Mouse (Mus musculus) heart, adult 18-20 months (tissue): ENCODE data around the gene Bpnt1. TPM values are rescaled to one million over a fixed set of nuclear protein-coding genes. Genes with fewer than 3 reads are reported as not detected.

Experiments
- DNase-seq, 2 experiments: peaks; one replicate each; pipeline ENCODE4 v3.0.0; 2021 to 2022; ENCODE audit warnings: mixed read lengths in 1 of 2
- total RNA-seq, 2 experiments: library from RNA; stranded (reverse); gene quantifications; 2 replicates each; pipeline ENCODE4 v1.2.3; 2021

The Bpnt1 gene
- total RNA-seq, 2 experiments from 2014 or later = 27.8 to 28.1 TPM

DNA sequence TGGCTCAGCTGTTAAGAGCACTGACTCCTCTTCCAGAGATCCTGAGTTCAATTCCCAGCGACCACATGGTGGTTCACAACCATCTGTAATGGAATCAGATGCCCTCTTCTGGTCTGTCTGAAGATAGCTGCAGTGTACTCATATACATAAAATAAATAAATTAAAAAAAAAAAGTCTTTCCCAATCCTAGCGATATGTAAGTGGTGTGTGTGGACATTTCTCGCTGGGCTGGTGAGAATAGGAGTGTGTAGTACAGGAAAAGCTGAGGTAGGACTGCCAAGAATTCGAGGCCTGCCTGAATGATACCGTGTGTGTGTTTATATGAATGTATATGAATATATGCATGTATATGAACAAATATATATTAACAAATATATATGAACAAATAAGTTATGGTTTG lies 585 bp upstream of the Bpnt1 start:
- DNase-seq = no peak

DNA sequence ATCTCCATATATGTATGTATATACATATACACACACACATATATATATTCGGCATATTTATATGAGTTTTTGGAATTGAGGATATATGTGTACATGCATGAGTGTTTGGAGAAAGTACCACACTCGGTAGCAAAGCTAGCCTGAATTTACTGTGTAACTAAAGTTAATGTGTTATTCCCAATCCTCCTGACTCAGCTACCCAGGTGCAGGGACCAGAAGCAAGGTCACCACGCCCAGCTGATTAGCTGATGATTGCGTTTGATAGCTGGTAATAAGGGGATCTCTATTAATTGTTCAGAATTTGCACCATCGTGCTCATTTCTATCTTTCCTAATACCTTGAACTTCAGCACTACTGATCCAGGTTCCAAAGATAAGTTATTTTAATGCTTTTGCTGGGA lies 1.7 kb downstream of the Bpnt1 start:
- no peak for DNase-seq

DNA sequence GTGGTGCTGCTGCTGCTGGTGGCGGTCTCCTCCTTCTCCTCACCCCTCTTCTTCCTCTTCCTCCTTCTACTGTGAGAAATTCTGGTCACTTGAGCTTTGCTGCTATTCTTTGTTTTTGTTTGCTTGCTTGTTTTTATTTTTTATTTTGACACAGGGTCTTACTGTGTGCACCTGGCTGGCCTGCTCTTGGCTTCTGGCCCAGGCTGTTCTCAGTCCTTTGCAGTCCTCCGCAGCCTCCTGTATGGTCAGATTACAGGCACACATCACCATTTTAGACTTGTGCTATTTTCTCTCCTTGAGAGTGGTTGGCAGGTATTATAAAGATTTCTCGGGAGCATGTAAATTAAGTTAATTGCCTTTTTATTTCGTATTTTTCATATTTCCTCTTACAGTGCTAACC lies 2.2 kb downstream of the Bpnt1 start:
- DNase-seq = no peak

DNA sequence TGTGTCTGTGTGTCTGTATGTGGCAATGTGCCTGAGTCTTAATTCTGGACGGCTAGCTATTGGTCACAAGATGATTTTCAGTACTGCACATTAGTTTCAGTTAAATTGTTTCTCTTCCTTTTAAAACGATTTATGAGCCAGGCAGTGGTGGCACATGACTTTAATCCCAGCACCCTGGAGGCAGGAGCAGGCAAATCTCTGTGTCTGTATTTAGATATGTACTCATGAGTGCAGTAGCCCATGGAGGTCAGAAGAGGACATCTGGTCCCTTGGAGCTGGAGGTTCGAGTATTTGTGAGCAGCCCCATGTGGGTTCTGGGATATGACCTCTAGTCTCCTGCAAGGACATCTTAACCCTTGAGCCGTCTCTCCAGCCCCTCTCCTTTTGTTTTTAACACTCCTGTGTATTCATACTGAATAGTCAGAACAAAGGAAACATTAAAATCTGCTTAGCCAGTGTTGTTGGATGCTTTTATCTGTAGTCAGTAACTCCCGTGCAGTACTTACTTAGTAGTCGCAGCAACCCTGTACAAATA lies 3.3 kb downstream of the Bpnt1 start:
- DNase-seq = no peak

DNA sequence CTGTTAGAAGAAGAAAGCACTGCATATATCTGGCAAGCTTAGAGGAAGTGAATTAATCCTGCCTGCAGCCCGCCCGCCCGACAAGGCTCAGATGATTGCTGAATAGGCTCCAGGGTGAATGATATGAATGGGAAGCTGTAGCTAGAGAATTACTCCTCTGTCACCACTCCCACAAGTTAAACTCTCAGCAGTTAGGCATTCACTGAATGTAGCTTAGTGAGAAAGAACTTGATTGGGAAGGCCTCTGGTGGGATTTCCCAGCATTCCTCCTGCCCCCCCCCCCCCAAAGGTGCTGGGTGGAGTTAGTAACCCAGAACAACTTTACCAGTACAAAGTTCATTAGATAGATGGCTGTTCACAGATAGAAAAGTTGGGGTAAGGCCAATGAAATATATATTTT lies 4.6 kb downstream of the Bpnt1 start:
- DNase-seq = no peak

DNA sequence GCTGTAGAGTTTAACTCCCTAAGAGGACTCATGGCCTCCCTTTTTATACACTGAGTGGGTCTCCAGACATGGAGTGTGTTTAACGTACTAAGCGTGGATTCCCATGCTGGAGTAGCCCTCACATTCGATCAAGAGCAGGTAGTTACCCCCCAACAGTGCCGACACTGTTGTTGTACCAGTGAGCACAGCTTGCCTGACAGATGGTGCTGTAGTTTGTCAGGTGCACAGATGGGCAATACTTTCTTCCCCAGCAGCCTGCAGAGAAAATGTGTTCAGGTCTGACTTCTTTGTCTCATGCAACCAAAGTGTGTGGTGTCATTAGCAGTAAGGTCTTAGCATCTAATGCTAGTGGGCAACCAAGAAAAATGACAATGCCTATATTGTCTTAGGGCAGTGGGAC lies 10.5 kb downstream of the Bpnt1 start:
- no peak for DNase-seq

DNA sequence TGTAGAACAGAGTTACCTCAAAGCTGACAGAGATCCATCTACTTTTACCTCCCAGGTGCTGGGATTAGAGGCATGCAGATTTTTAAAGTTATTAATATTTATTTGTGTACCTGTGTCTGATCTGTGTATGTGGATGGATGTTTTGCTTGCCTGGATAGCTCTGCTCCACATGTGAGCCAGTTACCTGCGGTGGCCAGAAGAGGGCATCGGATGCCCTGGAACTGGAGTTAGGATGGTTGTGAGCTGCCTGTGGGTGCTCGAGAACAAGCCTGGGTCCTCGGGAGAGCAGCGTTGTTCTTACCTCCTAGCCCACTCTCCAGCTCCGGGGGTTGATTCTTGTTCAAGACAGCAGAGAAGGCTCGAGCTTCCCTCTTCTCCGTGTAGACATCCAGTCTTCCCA lies 11.5 kb downstream of the Bpnt1 start:
- DNase-seq = no peak

DNA sequence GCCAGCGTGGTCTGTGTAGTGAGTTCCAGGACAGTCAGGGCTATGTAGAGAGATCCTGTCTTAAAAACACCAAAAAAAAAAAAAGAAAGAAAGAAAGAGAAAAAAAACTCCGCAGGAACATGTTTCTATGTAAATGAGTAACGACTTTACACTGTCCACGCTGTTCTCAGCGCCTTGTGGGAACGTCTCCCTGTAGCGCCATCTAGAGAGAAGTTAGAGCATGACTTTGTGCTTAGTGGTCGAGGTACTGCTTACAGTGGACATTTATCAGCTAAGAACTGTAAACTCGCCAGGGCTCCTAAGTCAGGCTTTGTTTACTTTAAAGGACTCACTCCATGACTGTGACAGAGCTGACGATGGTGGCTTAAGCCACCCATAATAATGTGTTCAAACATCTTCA lies 14.2 kb downstream of the Bpnt1 start:
- DNase-seq = no peak

DNA sequence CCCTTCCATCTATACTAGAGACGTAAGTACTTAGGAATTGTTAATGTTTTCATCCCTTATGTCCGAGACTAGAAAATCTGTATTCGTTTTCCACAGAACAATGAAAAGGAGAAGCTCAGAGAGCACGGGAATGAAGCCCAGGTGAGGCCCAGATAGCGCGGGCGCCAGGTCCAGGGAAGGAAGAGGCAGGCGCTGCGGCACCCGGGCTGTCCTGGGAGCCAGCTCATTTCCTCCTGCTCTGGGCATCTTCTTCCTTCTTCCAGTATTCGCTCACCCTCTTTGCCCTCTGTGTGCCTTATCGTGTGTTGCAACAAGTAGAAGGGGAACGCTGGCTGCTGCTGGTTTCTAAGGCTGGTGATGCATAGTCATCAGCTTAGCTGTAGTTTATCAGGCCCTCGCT lies 17.8 kb downstream of the Bpnt1 start:
- no peak for DNase-seq

DNA sequence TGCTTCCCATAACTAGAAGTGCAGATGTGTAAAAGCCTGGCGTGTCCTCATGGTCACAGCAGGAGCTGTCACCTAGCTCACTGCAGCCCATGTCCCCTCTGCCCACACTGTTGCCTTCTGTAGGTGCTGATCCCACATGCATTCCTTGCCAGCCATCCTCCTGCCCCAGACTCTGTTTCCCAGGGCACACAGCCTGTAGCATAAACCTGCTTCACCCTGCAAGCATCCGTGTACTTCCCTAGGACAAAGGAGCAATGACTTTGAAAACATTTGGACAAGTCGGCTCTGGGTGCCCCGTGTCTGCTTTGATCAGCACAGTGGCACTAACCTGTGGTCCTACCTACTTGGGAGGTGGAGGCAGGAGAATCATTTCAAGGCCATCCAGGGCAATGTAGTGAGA lies 18.7 kb downstream of the Bpnt1 start:
- DNase-seq = no peak

DNA sequence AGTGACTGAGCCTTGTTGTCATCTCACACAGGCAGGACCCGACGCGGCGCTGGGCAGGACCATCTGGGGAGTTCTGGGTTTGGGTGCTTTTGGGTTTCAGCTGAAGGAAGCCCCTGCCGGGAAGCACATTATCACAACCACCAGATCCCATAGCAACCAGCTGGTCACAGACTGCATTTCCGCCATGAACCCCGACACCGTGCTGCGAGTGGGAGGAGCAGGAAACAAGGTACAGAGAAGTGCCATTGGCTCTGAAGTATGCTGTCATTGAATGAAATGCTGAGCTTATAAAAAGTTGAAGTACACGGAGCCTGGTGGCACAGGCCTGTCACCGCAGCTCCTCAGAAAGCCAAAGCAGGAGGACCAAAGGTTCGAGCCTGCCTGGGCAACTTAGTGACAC lies 20.2 kb downstream of the Bpnt1 start:
- no peak for DNase-seq

DNA sequence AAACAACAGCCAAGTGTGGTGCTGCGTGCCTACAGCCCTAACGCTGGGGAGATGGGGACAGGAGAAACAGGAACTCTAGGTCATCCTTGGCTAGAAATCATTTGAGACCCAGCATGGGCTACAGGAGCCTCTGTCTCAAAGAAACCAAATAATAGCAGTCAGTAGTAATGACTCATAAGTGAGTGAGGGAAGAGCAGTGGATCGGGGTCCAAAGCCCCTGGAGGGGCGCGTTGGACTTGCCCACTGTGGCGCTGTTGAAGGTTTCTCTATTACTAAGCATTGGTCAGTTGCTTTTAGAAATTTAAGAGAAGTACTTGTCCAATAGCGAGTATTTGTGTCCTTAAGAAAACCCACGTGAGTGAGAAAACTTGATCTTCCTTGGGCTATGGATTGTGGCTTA lies 21.4 kb downstream of the Bpnt1 start:
- DNase-seq = no peak

DNA sequence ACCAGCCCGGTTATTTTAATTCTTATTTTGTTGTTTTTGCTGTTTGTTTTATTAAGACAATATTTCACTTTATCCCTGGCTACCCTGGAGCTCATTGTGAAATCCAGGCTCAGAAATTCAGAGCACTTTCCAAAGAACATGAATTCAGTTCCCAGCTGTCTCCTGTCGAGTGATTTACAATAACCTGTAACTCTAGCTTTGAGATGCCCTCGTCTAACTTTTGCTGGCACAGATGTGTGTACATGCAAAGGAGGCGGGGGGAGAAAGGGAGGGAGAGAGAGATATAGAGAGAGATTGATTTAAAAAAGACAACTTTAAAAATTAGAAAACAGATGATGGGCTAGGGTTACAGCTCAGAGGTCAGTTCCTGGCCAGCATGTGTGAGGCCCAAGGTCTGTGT lies 22.8 kb downstream of the Bpnt1 start:
- no peak for DNase-seq

DNA sequence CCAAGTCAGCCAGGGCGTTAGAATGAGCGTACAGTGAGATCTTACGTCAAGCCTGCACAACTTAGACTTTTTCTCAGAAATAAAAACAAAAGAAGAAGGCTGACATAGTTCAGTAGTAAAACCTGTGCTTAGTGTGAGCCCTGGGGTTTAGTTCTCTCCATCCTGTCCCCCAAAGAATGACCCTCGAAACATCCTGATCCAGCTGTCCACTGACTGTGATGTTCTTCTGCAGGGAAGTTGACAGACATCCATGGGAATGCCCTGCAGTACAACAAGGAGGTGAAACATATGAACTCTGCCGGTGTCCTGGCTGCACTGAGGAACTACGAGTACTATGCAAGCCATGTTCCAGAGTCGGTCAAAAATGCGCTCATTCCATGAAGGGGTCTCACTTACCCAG lies 24.3 kb downstream of the Bpnt1 start:
- no peak for DNase-seq

DNA sequence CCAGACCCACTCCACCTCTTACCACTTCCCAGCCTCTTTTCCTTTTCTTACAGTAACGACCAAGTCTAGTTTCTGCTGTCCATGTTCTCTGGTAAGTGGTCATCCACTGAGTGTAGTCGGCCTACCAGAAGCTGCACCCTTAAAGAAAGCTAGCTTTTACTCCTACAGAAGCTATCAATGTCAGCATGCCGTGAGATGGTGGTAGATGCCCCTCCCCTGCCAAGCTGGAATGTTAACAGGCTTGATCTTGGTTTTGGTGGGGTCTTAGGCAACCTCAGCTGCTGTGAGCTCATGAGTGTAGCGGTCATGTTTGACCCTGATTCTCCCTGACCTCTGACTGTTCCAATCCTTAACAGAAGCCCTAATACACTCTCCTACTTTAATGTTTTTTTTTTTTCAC lies 26.3 kb downstream of the Bpnt1 start:
- no peak for DNase-seq

DNA sequence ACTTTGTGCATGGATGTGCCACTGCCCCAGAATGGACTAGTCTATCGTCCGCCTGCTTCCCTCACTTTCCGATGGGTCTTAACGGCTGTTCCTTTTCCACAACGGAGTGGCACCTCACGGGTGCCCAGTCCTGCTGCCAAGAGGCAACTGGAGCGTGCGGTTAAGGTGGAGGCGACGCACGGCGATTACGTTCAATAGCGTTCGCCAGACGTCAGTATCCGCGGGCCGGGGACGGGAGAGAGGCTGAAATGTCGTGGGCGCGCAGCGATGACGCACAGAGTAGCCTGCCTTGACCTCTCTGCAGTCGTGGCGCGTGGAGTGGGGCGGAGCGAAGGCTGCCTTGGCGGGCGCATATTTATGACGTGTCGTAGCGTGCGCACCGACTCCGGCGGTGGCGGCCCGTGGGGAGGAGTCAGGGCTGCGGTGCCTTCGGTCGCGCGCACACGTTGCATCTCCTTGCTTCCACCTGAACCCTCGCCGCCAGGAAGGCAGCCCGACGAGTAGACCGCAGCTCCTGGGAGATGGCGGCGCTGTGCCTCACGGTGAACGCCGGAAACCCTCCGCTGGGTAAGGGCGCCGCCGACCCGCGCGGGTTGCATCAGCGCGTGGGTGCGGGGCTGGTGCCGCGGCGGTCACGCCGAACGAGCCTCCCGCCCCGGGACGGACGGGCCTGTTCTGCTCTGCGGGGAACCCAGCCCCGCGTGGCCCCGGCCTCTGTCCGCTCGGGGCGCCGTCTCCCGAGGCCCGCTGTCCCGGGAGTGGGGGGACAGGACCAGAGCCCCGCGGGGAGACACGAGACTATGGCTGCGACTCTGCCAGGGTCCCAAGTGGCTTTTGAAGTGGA lies 30.9 kb downstream of the Bpnt1 start, which contains the start of gene Eprs:
TSS of gene Eprs (plus strand) at position 368 of the 844 bp plus-strand sequence.
- DNase-seq = peak; percentile 99

DNA sequence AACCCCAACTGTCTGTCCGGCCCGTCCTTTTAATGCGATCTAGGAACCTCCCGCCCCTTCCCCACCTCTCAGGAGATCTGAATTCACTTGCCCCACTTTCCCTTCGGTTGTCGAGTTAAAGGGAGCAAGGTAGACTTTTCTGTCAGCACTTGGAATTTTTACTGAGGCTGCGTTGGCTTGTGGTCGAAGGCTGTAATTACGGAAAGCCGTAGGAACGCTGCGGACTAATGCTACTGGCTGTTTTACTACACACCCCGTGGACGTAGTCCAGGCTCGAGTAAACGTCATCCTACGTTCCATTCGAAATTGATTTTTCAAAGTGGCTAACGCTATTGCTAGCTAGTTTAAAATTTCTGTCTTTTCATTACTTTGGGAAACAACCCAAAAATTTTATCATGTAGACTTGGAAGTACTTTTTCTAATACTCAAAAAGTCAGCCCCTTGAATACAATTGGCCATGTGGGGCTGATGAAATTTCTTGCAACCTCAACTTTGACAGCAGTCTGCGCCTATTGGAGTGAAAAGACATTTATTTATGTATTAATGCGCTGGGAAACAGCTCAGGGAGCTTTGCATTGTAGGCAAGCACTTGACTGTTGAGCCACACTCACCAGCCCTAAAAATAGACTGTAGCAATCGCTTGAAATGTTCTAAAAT lies 31.7 kb downstream of the Bpnt1 start:
- peak; percentile 49 to 57 for DNase-seq

DNA sequence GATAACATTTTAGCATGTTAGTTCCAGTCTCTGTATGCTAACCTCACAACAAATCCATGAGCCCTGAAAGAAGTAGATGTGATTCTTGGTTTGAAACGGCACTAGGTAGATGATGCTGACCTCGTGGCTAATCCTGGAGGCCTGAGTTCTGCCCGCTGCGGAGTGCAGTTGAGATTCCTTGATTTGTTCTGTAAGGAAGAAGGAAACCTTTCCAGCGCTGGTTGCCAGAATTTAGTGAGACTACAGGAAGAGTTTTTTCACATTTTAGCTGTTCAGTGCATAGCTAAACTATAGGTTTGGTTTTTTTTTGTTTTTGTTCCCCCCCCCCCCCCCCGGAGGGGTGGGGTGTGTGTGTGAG lies 32.2 kb downstream of the Bpnt1 start:
- no peak for DNase-seq

DNA sequence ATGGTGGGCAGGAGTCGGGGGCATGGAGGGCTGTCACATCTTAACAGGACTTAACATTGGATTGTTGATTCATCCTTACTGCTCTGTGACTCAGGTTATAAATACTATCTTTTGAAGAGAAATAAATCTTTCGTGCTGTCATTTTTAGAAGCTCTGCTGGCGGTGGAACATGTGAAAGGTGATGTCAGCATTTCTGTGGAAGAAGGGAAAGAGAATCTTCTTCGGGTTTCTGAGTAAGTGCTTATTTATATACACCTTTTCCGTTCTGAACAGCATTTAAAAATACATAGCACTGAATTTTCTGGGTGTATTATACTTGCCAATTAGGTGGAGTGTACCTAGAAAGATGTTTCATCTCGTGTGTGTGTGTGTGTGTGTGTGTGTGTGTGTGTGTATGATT lies 35.4 kb downstream of the Bpnt1 start:
- no peak for DNase-seq

DNA sequence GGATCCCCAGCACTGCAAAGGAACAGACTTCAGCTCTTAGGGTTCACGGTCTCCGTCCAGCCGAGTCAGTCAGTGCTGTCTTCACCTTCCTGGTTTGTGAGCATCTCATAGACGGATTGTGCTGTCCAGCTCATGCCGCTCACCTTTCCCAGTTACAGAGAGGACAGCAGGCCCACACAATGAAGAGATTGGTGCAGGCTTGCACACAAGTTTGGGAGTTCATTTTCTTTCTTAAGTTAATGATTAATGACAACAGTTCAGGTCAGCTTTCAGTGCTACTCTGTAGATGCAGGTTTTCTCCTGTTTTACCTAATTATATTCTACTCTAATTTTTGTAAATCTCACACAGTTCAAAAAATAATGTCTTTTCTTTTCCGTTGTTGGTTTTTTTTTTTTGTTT lies 38.0 kb downstream of the Bpnt1 start:
- no peak for DNase-seq

DNA sequence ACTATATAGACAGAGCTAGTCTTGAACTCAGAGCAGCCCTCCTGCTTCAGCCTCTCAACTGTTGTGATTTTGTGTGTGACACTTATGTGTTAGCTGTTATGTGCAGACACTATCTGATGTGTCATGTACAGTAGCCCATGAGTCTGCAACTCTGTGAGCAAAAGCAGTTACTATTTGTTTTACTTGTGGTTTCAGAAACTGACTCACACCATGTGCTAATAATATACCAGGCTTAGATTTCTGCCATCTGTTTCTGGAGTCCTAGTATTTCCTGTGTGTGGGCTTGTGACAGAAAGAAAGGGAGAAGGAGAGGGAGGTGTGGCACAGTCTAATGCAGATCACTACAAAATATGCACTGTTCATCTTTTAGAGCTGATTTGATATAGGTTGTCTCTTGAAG lies 44.4 kb downstream of the Bpnt1 start:
- DNase-seq = no peak

DNA sequence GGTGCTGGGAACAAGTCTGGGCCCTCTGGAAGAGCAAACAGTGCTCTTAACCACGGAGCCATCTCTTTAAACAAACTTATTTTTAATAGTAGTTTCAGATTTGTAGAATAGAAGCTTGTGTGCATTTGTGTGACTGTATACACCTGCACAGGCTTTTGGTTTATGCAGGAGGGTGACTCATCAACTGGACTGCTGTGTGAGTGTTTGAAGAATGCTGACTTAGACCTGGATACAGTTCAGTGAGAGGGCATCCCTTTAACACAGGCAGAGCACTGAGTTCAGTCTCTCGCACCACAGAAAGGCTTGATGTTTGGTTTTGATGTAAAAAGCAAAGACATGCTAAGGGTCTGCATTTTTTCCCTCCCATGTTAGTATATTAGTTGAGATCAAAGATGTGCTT lies 45.5 kb downstream of the Bpnt1 start:
- DNase-seq = no peak

DNA sequence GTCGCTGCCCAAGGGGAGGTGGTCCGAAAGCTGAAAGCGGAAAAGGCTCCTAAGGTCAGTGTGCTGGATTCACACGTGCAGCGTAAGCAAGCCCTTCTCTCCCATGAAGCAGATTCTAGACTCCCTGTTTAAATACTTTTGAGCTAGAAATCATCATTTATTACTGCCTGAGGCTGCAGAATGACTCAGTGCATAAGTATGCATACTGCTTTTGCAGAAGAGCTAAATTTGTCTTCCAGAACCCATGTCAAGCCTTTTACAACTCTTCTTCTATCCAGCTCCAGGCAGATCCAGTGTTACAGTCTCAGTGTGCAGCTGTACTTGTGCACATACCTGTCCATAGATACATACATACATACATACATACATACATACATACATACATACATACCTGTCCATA lies 69.7 kb downstream of the Bpnt1 start:
- no peak for DNase-seq

DNA sequence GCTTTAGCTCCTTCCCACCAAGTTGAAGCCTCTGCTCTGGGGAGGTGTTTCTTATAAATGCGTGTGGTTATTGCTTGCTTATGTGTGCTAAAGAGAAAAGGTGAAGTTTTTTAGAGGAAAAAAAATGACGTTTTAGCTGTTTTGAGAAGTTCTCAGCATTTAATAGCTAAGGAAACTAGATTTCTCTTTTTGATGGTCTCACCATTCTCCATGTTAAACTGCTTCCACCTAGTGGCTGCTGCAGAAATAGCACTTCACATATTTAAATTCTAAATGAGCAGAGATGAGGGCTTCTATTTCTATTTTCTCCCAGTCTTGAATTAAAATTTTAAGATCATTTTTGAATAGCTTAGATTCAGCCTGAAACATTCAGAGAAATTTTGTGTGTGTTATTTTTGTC lies 72.1 kb downstream of the Bpnt1 start:
- DNase-seq = peak in 1 of 2 experiments; percentile 48
